Mouse (Mus musculus) thymus, adult 18-20 months (tissue): Measurements from ENCODE around the gene Sox6.

Source experiments
- DNase-seq, 2 experiments: peaks; one replicate each; pipeline ENCODE4 v3.0.0; 2022; ENCODE audit warnings: mixed read lengths in 2 of 2

Sox6 gene

GRCm38 (mm10) chr7:115471521-115471920 lies 567.1 kb downstream of the Sox6 start:
- DNase-seq: no peak

GRCm38 (mm10) chr7:115466811-115467210 lies 571.8 kb downstream of the Sox6 start:
- DNase-seq: no peak

GRCm38 (mm10) chr7:115463367-115463766 lies 575.2 kb downstream of the Sox6 start:
- no peak for DNase-seq

- DNase-seq: no peak
These were observed 576.3 kb downstream of the Sox6 start for GRCm38 (mm10) chr7:115462276-115462675.

- no peak for DNase-seq
These were observed 583.6 kb downstream of the Sox6 start for GRCm38 (mm10) chr7:115454988-115455387.

GRCm38 (mm10) chr7:115453713-115454073 lies 584.9 kb downstream of the Sox6 start:
- DNase-seq: no peak

GRCm38 (mm10) chr7:115453042-115453712 lies 585.4 kb downstream of the Sox6 start:
- no peak for DNase-seq

GRCm38 (mm10) chr7:115450431-115451195 lies 588.0 kb downstream of the Sox6 start:
- peak; percentile 26 to 55 for DNase-seq

GRCm38 (mm10) chr7:115448403-115449025 lies 590.1 kb downstream of the Sox6 start:
- no peak for DNase-seq

GRCm38 (mm10) chr7:115447091-115447490 lies 591.5 kb downstream of the Sox6 start:
- DNase-seq: no peak

GRCm38 (mm10) chr7:115446481-115447016 lies 592.0 kb downstream of the Sox6 start:
- no peak for DNase-seq

GRCm38 (mm10) chr7:115426161-115426982 lies 612.2 kb downstream of the Sox6 start:
- DNase-seq: no peak

GRCm38 (mm10) chr7:115422828-115423227 lies 615.8 kb downstream of the Sox6 start:
- DNase-seq: no peak

GRCm38 (mm10) chr7:115420960-115421359 lies 617.6 kb downstream of the Sox6 start:
- DNase-seq: no peak
